Mouse (Mus musculus): ENCODE measurements at regions not wholly inside any gene's neighbourhood (a gene's known extent, or its start where the extent isn't known, plus 50 kb on each side); places are given as distances from the start of the nearest gene placed in this dataset.
A peak's percentile ranks its signal among the peaks of the same experiment; 100 is the strongest.

GRCm38 (mm10) chr19:52707679-52708078 lies 332.3 kb downstream of the Xpnpep1 start:
- Histone ChIP-seq H3K9ac (ENCODE audit: low read length) (no peak overlapping the region), H3K36me3 (ENCODE audit: control insufficient read depth, insufficient read depth, low read length) (no peaks in the 10 kb centered on the region), H3K27ac (replicated peaks) (no peak overlapping the region), H3K4me3 (ENCODE audit: low read depth, low read length) (no peak overlapping the region), H3K4me2 (replicated peaks; ENCODE audit: low read depth) (no peak overlapping the region), H3K4me1 (replicated peaks; ENCODE audit: control insufficient read depth, insufficient read depth) (no peaks in the 10 kb centered on the region), H3K9me3 (ENCODE audit: control insufficient read depth, low read length) (no peaks in the 10 kb centered on the region), H3K27me3 (ENCODE audit: control insufficient read depth, insufficient read depth, low read length) (no peaks in the 10 kb centered on the region)
- ATAC-seq (ENCODE audit: low FRiP score, low TSS enrichment) (no peak), DNase-seq (ENCODE audit: low spot score) (no peak)
- TF ChIP-seq CTCF (IDR thresholded peaks at IDR 0.05; ENCODE audit: low read depth), result no peak
- no peak for TF ChIP-seq EP300 (optimal IDR thresholded peaks at IDR 0.05)
- WGBS, result 48% methylated on average over 1 of the region's 1 CpGs

DNA sequence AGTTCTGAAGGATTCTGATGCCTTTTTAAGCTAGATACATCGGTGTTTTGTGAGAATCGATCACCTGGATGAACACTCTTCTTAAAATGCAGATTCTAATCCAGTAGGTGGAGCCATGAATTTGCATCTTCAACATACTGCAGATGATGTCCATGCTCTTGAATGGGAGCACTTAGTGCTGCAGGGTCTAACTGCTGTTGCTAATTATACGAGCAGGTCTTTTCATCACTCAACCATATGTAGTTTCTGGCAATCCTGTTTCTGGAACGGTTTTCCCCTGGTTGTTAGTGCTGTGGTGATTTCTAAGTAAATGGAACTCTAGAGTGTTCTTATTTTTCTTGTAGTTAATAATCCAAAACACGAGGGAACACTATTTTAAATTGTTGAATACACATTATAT lies 379.0 kb downstream of the Xpnpep1 start:
- no peak overlapping the region for H3K4me2 ChIP-seq (replicated peaks; ENCODE audit: low read depth)
- H3K27me3 ChIP-seq (ENCODE audit: control insufficient read depth, insufficient read depth, low read length), result no peaks in the 10 kb centered on the region
- no peak overlapping the region for H3K4me3 ChIP-seq (ENCODE audit: low read depth, low read length)
- H3K36me3 ChIP-seq (ENCODE audit: control insufficient read depth, insufficient read depth, low read length), result no peaks in the 10 kb centered on the region
- no peak overlapping the region for H3K27ac ChIP-seq (replicated peaks)
- 65% methylated on average over 5 of the region's 5 CpGs for WGBS
- no peak overlapping the region for H3K9ac ChIP-seq (ENCODE audit: low read length)
- no peak for TF ChIP-seq CTCF (IDR thresholded peaks at IDR 0.05; ENCODE audit: low read depth)
- TF ChIP-seq EP300 (optimal IDR thresholded peaks at IDR 0.05), result no peak
- ATAC-seq (ENCODE audit: low FRiP score, low TSS enrichment) (no peak), DNase-seq (ENCODE audit: low spot score) (no peak)
- no peaks in the 10 kb centered on the region for H3K9me3 ChIP-seq (ENCODE audit: control insufficient read depth, low read length)
- no peaks in the 10 kb centered on the region for H3K4me1 ChIP-seq (replicated peaks; ENCODE audit: control insufficient read depth, insufficient read depth)

DNA sequence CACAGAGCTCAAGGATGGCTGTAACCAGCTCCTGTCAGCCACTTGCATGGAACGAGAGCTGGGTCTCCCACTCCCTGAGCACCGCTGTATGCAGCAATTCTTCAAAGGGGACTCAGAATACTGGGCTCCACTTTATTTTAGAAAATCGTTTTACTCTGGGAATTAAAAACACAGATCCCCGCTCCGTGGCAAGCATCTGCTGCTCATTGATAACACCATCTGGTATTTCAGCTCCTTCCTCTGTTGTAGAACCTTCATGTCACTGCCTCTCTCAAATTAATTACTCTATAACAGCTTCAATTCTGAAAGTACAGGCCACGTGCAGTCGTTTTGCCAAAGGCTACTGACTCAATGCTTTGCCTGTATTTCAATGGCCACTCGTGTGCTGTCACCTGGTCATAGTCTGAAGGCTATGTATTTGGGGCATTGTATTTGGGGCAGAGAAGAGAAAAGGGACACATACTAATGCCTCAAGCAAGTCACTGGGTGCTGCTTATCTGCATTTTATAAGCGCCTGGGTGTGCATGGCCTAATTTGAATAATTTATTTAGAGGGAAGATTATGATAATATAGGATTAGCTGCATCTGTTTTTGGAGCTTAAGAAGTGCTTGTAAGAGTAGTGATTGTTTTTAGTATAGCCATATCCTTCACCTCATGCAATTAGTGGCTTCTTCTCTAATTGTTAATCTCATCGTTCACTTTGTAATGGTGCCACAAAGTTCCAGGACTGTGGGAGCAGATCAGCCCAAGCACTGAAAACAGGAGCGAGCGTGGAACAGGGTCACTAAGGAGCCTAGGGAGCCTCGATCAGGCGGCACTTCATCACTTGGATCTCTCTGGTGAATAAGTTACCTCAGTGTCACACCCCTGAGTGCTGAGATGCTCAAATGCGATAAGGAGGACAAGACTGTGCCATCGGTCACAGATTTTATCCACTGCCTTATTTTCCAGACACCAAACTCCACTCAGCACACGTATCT lies 383.3 kb downstream of the Ins1 start:
- no peaks in the 10 kb centered on the region for H3K36me3 ChIP-seq (ENCODE audit: control insufficient read depth, insufficient read depth, low read length)
- no peak overlapping the region for H3K4me2 ChIP-seq (replicated peaks; ENCODE audit: low read depth)
- H3K4me1 ChIP-seq (replicated peaks; ENCODE audit: control insufficient read depth, insufficient read depth), result no peaks in the 10 kb centered on the region
- no peak for TF ChIP-seq CTCF (IDR thresholded peaks at IDR 0.05; ENCODE audit: low read depth)
- TF ChIP-seq EP300 (optimal IDR thresholded peaks at IDR 0.05), result no peak
- H3K9me3 ChIP-seq (ENCODE audit: control insufficient read depth, low read length), result no peaks in the 10 kb centered on the region
- no peak overlapping the region for H3K9ac ChIP-seq (ENCODE audit: low read length)
- ATAC-seq (ENCODE audit: low FRiP score, low TSS enrichment) (no peak), DNase-seq (ENCODE audit: low spot score) (no peak)
- 67% methylated on average over 17 of the region's 17 CpGs for WGBS
- no peak overlapping the region for H3K4me3 ChIP-seq (ENCODE audit: low read depth, low read length)
- no peak overlapping the region for H3K27ac ChIP-seq (replicated peaks)
- H3K27me3 ChIP-seq (ENCODE audit: control insufficient read depth, insufficient read depth, low read length), result no peaks in the 10 kb centered on the region; the same call in 1 of the 2 replicates

GRCm38 (mm10) chr19:52640228-52640627 lies 376.1 kb downstream of the Ins1 start:
- 25% methylated on average over 5 of the region's 5 CpGs for WGBS
- no peak for ATAC-seq (ENCODE audit: low FRiP score, low TSS enrichment)
- Histone ChIP-seq H3K4me2 (replicated peaks; ENCODE audit: low read depth) (no peak overlapping the region), H3K27ac (replicated peaks) (no peak overlapping the region), H3K9ac (ENCODE audit: low read length) (no peak overlapping the region), H3K36me3 (ENCODE audit: control insufficient read depth, insufficient read depth, low read length) (no peaks in the 10 kb centered on the region), H3K4me3 (ENCODE audit: low read depth, low read length) (no peak overlapping the region), H3K4me1 (replicated peaks; ENCODE audit: control insufficient read depth, insufficient read depth) (no peaks in the 10 kb centered on the region), H3K9me3 (ENCODE audit: control insufficient read depth, low read length) (no peaks in the 10 kb centered on the region), H3K27me3 (ENCODE audit: control insufficient read depth, insufficient read depth, low read length) (no peaks in the 10 kb centered on the region; the same call in 1 of the 2 replicates)
- no peak for TF ChIP-seq EP300 (optimal IDR thresholded peaks at IDR 0.05)
- TF ChIP-seq CTCF (IDR thresholded peaks at IDR 0.05; ENCODE audit: low read depth), result no peak
- no peak for DNase-seq (ENCODE audit: low spot score)

DNA sequence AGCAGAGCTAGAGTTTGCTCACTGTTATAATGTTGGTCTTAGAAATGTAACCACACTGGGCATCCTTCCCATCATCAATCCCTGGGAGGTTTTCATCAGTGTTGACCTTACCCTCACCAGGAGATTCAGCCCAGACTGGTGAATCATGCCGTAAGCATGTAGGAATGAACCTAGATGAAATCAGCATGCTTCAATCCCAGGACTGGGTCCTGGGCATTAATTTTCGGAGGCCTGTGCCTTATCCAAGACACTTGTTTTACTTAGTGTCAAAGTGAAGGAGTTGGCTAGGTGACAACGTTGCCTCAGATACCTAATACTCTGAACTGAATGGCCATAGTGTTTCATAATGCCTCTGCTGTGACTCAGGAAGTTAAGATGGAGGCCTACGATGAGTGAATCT lies 368.4 kb downstream of the Ins1 start:
- H3K36me3 ChIP-seq (ENCODE audit: control insufficient read depth, insufficient read depth, low read length), result no peaks in the 10 kb centered on the region
- H3K9ac ChIP-seq (ENCODE audit: low read length), result no peak overlapping the region
- no peak overlapping the region for H3K4me3 ChIP-seq (ENCODE audit: low read depth, low read length)
- WGBS, result 49% methylated on average over 4 of the region's 4 CpGs
- TF ChIP-seq EP300 (optimal IDR thresholded peaks at IDR 0.05) (no peak), CTCF (IDR thresholded peaks at IDR 0.05; ENCODE audit: low read depth) (no peak)
- ATAC-seq (ENCODE audit: low FRiP score, low TSS enrichment) (peak; percentile 18; the same call in 1 of the 2 replicates), DNase-seq (ENCODE audit: low spot score) (no peak)
- no peaks in the 10 kb centered on the region for H3K27me3 ChIP-seq (ENCODE audit: control insufficient read depth, insufficient read depth, low read length)
- H3K4me1 ChIP-seq (replicated peaks; ENCODE audit: control insufficient read depth, insufficient read depth), result no peaks in the 10 kb centered on the region
- H3K4me2 ChIP-seq (replicated peaks; ENCODE audit: low read depth), result no peak overlapping the region
- no peak overlapping the region for H3K27ac ChIP-seq (replicated peaks)
- no peaks in the 10 kb centered on the region for H3K9me3 ChIP-seq (ENCODE audit: control insufficient read depth, low read length)

DNA sequence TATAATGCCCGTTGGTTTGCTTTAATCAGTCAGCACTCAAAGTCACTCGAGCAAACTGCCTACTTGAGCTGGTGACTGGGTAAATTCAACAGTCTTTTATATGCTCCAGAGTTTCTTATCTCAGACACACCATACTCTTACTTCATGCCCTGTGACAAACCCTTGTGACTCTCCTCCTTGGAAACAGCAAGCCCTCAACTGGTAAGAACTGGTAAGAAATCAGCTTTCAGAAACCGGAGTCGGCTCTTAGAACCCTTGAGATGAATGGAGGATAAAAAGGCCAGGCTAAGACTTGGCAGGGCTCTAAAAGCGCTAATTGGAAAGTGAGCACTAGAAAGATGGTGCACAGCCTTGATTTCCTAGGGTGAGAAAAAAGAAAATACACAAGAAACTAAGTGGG lies 360.2 kb downstream of the Ins1 start:
- no peak overlapping the region for H3K4me3 ChIP-seq (ENCODE audit: low read depth, low read length)
- H3K36me3 ChIP-seq (ENCODE audit: control insufficient read depth, insufficient read depth, low read length), result no peaks in the 10 kb centered on the region
- no peak overlapping the region for H3K27ac ChIP-seq (replicated peaks)
- no peak for DNase-seq (ENCODE audit: low spot score)
- no peaks in the 10 kb centered on the region for H3K9me3 ChIP-seq (ENCODE audit: control insufficient read depth, low read length)
- no peak overlapping the region for H3K4me2 ChIP-seq (replicated peaks; ENCODE audit: low read depth)
- no peak overlapping the region for H3K9ac ChIP-seq (ENCODE audit: low read length)
- ATAC-seq (ENCODE audit: low FRiP score, low TSS enrichment), result no peak
- H3K4me1 ChIP-seq (replicated peaks; ENCODE audit: control insufficient read depth, insufficient read depth), result no peaks in the 10 kb centered on the region
- H3K27me3 ChIP-seq (ENCODE audit: control insufficient read depth, insufficient read depth, low read length), result no peaks in the 10 kb centered on the region
- TF ChIP-seq EP300 (optimal IDR thresholded peaks at IDR 0.05) (no peak), CTCF (IDR thresholded peaks at IDR 0.05; ENCODE audit: low read depth) (no peak)
- WGBS, result 51% methylated on average over 5 of the region's 5 CpGs
